Mouse (Mus musculus): ENCODE data around the gene Rere.
"Not testable (repeated sequence)": the region's sequence is repeated elsewhere in the genome, so short reads cannot be mapped to it uniquely, and the experiment has no call there.

Rere gene

DNA sequence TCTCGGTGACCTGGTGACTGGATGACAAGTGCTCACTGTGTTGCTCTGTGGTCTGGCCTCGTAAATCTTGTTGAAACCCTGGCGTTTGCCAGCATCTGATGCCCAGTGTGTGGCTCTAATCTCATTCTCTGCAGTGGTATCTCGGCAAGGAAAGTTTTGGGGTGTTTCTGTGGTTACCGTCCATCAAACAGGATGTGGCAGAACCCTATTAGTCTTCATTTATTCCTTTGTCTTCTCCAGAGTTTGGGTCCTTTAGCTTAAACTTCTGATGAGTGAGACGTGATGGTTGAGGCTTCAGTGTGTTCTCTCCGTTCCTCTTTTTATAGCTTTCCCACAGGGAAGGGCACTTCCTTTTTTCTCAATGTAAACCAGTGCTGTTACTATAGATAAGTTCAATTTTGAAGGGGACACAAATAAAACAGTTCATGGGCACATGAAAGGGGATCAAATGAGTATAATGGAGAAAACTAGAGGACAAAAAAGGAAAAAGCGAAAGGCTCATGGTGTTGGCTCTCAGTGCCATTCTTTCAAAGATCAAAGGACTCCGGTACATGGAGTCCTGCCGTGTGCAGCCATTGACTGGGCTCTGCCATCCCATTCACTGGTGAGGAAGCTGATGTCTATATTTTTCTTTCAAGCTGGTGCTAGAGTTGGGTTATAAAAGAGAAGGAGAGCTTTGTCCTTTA is 191.4 kb downstream of the Rere start:
- DNase-seq = no peak

DNA sequence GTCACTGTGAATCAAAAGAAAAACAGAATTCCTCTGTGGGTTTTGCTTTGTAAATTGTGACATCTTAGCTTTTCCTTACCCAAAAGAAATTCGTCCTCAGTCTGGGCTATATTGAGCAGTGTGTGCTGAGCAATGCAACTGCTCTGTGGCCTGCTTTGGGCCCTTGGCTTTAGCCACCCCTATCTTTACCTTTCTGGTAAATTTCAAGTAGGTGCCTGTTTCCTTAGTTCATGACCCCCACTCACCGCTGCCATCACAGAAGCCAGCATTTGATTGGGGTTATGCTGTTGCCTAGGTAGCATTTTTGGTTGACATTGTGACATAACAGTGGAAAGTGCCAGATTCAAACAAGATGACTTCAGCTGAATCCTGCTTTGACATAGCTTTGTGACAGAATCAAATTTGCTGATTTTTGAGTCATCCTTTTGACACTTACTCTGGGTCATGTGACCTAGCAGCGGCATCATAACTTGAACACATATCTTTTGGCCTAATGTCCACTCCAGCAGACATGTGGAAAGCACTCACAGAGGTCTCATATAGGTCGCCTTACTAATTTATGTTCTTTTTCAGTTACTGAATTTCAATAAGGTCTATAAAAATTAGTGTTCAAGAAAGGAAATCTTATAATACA is 192.1 kb downstream of the Rere start:
- DNase-seq = no peak

DNA sequence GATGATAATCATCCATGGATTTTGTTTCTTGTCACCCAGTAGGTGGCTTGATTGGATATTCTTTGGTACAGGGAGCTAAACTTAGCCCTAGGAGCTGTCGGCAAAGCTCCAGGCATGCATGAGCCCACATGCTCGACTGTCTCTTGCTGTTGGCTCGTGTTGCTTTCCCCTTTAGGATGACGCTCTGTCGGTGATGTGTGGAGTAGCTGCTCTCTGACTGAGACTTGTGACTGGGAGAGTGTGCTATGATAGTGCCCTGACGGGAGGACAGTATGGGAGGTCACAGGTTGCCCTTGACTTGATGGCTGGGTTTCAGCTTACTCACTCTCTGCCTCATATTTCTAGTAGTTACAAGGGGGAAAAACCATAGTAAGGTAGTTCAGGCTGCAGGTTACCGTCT is 192.6 kb downstream of the Rere start:
- DNase-seq = no peak

DNA sequence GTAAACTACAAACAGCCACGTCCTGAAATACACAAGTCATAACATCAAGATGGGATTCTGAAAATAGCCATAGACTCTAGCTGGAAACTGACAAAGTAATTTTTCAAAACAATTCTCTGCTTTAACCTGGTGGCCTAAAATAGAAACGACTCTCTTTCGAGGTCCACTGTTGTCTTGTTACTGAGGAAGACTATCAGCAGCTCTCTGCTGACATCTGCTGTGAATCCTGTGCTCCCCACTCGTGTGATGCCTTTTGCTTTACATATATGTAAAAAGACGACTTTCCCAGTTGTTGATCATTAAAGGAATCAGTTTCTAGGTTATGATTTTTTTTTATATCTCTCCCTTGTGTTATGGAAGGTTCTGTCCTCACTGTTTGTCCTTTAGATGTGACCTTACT is 194.8 kb downstream of the Rere start:
- no peak for DNase-seq

DNA sequence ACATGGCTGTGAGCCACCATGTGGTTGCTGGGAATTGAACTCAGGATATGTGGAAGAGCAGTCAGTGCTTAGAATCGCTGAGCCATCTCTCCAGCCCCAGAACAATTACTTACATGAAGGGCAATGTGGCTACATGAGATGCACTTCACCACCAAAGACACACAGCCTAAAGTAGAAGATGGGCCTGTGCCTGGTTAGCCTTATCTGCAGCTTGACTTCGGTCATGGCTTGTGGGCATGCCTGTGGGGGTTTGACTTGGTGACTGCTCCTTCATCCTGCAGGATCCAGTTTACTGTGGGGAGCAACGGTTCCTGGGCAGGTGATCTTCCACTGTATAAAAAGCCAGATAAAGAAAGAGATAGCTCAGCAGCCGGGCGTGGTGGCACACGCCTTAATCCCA is 196.6 kb downstream of the Rere start:
- no peak for DNase-seq

DNA sequence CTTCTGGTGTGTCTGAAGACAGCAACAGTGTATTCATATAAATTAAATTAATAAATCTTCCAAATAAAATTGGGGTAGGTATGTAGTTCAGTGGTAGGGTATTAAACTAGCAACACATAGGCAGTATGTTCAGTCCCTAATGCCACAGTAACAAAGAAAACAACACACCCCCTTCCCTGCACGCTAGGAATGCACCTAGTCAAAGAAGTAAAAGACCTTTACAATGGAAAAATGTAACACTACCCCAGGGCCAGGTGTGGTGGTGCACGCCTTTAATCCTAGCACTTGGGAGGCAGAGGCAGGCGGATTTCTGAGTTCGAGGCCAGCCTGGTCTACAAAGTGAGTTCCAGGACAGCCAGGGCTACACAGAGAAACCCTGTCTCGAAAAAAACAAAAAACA is 201.6 kb downstream of the Rere start:
- not testable (repeated sequence) for DNase-seq

DNA sequence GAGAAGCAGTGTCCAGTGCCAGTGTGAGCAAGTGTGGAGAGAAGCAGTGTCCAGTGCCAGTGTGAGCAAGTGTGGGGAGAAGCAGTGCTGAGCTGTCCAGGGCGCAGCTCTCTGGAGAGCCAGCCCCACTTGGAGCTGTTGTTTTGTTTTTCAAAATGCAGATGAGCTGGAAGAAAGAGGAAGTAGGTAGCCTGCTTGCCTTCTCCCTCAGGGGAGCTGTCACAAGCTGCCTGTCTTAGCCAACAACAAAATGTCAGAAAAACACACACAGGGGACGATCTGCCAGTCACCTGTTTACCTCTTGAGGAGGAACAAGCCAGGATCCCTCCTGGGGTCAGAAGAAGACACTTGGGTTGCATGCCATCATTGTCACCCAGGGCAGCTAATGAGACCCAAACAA is 204.7 kb downstream of the Rere start:
- DNase-seq = no peak

DNA sequence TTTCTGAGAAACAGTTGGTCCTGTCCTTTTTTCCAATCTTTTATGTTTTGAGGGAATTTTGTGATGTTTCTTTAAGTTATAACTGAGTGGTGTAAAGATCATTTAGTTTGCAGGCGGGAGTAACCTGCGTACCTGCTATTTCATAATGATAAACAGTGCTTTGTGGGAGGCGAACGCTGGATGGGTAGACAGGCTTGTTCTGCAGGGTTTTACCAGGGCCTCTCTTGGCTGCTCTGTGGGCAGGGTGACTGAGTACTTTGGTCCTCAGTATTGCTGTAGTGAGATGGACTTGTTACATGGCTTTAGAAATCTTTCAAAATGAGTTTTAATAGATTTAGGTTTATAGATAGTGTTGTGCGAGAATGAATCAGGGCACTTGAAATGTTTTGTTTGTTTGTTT is 205.7 kb downstream of the Rere start:
- no peak for DNase-seq

DNA sequence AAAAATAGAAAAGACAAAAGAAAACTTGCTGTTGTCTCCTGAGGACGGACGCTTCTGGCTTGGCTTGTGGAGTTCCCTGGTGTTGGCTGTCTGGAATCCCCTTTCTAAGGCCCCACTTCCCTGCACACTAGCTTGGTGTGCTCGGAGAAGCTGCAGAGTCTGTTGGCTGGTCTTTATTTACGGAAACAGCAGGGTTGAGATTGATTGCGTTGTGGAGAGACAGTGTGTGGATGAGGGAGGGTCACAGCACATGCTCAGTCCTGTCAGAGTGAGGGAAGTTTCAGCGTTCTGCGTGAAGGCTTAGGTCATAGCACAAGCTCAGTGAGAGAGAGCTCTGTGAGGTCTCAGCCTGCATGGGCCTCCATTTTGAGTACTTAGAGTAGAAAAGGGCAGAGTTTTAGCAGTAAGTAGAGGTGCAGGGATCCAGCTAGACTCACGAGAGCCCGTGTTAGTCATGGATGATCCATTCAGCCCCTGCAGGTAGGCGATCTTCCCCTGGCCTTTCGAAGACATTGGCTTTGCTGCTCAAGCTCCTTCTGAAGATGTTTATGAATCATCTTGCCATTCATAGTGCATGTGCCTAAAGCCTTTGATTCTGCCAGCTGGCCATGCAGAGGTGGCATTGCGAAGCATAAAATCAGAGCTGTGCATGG is 206.8 kb downstream of the Rere start:
- DNase-seq = peak; percentile 85

DNA sequence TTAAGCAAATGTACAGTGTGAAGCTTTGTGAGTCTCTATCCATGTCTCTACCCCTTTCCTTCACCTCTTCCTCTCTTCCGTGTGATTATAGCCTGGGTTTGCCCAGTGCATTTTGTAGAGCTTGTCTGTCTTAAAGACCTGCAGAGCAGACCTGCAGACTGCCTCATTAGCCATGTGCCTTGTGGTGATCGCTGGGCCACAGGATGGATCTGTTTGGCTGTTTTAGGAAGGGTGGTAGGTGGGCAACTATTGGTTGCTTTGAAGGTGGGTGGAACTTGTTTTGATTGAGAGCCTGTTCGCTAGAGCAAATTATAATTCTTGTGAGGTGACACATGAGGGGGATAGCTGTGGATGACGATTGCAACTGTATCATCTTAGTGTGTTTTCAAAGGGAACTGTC is 207.3 kb downstream of the Rere start:
- peak; percentile 36 for DNase-seq

DNA sequence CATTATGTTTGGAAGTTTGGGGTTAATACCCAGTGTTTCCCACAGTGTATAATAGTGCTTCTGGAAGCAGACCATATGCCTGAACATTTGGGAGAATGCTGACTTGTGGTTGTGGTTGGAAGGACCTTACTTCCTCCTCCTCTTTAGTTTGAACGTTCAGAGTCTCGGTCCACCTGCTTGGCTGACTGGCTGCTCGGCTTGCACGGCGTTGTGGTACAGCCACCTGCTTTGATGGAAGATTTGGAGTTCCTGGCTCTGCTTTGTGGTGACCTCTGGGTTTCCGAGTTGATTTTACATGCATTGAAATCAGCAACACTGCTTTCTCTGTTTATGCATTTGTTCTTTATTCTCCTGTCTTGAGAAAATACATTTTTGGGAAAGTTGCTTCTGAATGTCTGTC is 208.6 kb downstream of the Rere start:
- DNase-seq = peak; percentile 36

DNA sequence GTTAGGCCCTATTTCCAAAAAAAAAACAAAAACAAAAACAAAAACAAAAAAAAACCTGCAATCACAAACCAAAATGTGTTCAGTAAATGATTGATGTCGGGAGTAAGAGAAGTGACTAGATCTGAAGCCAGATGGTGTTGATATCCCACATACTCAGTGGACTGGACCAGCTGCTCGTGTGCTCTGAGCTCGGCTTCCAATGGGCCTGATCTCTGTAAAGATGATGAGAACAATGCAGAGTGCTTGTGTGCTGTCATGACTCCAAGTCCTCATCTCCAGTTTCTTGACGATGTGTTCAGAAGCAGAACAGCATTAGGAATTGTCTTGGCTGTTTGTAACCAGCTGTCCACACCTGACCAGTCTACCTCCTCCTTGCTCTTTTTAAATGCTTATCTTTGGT is 210.3 kb downstream of the Rere start:
- no peak for DNase-seq

DNA sequence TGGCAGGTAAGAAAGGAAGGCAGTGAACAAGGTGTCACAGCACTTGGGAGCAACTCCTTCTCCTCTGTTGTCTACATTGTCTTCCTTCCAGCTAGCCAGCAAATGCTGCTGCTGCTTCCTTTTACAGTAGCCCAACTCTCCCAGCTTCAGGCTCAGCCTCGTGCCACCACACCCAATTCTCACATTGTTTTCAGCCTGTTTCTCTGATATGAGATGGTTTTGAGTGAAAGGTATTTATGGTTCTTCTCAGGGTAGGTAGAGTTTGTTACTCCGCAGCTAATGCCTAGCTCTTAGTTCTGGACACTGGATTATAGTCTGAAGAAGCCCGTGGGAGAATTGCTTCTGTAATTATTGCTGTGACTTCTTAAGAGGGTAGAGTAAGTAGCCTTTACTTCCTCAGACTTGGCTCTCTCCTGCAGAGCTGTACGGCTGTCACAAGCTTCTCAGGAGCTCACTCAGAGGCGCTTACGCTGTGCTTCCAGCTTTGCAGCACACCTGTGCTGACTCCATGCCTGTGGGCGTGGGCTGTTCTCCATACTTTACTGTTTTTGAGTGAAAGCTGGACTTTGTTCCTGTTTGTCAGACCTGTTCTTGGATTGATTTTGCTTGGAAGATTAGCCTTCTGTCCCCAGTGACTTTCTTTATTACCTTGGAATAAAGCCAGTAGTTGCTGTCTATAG is 212.0 kb downstream of the Rere start:
- DNase-seq = no peak

DNA sequence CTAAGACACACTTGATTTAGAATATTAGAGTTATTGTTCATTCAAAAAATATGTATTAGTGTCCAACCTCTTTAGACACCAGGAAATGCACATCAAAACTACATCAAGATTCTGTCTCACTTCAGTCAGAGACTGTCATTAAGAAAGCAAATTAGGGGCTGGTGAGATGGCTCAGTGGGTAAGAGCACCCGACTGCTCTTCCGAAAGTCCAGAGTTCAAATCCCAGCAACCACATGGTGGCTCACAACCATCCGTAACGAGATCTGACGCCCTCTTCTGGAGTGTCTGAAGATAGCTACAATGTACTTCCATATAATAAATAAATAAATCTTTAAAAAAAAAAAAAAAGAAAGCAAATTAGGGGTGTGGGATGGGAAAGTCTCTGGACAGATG is 212.5 kb downstream of the Rere start:
- not testable (repeated sequence) for DNase-seq

DNA sequence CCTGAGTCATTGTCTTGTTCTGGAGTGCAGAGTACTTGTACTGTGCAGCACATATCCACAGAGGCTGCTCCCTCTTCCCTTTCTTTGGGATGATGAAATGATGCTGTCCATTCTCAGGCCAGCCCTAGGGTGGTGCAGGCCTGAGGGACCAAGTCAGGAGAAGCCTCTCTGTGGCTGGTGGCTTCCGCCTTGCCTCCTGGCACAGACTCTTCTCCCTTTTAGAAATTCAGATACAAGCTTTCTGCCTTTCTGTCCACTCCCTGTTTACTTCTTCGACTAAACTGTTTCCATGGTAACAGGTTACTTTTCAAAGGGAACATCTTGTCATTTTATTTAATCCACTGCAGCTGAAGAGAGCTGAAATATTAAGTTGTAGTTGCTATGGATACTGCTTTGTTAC is 214.1 kb downstream of the Rere start:
- no peak for DNase-seq

DNA sequence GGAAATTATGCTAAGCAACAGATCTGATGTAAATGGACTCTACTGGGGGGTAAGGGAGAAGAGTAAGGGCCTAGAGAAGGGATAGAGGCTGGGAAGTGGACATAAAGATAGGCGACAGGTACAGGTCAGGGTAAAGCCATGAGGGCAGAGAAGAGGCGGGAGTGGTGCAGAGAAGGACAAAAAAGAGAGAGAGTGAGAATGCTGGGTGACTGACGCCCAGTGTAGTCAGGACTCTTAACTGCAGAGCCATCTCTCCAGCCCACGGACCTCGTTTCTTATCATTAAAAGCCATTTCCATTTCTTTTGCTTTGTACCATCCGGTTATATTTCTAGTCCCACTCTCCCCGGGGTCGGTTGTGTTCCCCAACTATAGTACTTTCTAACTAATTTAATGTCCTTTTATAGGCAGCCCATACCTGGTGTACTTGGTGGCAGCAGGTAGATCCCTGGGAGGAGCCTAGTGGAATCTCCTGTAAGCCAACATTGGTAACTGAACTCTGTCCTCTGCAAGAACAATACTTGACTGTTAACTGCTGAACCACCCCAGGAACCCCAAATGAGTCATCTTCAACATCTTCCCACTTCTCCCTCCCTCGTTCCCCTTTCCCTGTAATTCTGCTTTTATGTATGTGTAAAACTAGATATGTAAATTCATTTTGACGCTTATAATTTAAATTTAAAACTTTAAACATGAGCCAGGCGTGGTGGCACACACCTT is 223.0 kb downstream of the Rere start:
- DNase-seq = no peak

DNA sequence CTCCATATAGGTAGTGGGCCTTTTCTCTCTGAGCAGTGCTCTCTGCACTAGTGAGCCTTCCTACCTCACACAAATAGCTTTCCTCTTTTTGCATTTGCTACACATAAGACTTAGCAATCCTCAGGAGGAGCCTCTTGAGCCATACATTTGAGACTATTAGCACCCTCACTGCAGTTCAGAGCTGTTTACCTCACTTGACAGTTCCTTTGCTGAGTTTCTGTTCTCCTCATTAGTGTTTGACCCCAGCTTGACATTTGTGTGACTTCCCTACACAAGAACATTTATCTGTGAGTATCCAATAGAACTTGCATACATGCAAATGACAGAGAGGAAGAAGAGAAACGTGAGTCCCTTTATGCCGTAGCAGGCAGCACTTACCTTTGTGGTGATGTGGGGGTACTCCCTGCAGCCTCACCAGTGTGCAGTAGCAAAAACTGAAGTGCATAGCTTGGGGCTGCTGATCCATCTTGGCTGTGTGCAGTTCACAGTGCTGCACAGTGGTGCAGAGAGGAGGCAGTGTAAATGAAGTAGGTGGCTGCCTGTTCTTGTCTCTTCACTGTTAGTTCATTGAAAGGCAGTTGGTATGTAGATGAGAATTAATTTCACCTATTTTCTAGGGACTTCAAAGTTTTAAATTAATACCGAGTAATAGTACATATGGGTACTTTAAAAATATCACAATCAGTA is 227.7 kb downstream of the Rere start:
- DNase-seq = no peak

DNA sequence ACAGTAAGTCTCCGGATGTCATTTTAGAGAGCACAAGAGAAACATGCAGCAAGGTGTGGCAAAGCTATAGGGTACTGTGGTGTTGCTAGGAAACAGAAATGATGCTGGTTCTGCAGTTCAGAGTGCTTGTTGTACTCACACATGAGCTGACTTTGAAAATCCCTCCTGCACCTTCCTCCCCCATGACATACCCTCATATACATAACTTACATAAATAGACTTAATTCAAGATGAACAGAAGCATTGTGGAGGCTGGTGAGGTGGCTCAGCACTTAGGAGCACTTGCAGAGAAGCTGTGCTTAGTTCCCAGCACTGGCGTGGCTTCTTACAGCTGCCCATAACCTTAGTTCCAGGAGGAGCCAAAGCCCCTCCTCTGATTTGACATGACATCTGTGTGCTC is 228.6 kb downstream of the Rere start:
- DNase-seq = no peak

DNA sequence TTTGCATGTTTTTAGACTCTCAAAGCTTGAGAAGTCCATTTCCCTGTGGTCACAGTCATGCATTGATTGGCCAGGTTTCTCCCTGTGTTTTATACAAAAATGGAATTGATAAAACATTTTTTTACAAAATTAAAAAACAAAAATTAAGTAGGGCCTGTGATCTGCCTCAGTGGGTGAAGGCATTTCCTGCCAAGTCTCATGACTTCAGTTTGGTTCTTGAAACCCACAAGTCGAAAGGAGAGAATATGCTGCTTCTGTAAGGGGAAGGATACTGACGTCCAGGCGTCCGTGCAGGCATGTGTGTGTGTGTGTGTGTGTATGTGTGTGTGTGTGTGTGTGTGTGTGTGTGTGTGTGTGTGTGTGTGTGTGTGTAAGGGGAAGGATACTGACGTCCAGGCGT is 231.9 kb downstream of the Rere start:
- DNase-seq = not testable (repeated sequence)

DNA sequence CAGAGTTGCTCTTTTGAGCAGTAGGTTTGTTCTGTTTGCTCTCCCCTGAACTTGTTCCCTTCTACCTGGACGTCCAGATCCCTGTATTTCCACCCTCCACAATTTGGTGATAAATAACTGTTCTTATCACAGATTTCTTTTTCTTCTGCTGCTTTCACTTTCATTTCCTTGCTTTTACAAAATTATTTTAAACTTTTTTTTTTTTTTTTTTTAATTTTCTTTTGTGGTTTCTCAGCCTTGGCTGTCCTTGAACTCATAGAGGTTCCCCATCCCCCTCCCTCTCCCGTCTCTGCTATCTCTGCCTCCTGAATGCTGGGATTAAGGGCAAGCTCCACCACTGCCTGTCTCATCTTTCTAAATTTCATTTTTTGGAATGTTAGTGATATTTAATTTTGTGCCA is 234.8 kb downstream of the Rere start:
- DNase-seq = no peak

DNA sequence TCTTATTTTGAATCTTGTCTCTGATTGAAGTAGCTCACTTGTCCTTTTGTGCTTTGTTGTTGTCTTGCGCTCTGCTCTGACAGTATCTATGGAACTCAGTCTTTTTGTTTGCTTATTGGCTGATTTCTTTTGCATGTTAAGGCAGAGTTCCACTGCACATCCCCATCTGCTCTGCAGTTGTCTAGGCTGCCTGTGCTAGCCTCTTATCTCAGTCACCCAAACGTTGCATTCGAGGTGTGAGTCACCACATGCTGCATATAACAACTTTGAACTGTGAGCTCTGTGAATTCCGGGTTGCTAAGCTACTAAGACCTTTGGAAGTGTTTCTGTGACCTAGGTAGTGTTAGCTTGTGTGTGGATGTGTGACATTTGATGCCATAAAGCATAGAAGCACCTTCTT is 235.9 kb downstream of the Rere start:
- DNase-seq = no peak

DNA sequence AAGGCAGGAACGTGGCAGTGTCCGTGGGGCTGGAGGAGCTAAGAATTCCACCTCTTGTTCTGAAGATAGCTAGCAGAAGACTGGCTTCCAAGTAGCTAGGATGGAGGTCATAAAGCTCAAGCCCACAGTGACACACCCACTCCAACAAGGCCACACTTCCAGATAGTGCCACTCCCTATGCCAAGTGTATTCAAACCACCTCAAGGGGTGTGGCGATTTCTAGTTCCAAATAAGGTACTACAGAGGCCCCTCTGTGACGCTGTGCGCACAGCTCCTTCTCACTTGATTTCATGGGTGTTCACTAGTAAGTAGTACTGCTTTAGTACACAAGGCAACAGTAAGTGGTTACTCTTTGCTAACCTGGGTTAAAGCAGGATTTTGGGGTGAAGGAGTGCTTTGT is 237.4 kb downstream of the Rere start:
- DNase-seq = no peak

DNA sequence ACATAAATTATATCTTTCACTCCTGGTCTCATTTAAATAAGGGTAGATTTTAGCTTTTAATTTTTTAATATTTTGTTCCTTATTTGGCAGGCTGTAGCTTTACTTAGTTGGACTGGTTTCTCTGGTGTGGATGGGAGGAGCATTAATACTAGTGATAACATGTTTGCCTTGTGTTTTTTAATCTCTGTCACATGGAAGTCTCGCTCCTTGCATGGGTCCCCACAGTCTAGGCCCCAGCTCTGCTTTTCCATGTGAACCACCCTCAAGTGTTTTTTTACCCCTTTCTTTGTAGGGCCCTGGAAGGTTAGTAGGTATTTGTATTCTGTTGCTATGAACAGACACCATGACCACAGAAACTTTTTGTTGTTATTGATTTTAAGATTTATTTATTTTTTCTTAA is 238.6 kb downstream of the Rere start:
- DNase-seq = no peak

Data from cerebellum, adult 9-11 months (tissue).